Mouse (Mus musculus) kidney, postnatal 14 days (tissue): ENCODE measurements around the gene Mns1.
A peak's percentile ranks its signal among the peaks of the same experiment; 100 is the strongest.
"Not testable (repeated sequence)": the region's sequence is repeated elsewhere in the genome, so short reads cannot be mapped to it uniquely, and the experiment has no call there.

Source experiments
- DNase-seq: peaks from one replicate; pipeline ENCODE4 v3.0.0; 2022; ENCODE audit warnings: mixed read lengths

Gene Mns1

DNA sequence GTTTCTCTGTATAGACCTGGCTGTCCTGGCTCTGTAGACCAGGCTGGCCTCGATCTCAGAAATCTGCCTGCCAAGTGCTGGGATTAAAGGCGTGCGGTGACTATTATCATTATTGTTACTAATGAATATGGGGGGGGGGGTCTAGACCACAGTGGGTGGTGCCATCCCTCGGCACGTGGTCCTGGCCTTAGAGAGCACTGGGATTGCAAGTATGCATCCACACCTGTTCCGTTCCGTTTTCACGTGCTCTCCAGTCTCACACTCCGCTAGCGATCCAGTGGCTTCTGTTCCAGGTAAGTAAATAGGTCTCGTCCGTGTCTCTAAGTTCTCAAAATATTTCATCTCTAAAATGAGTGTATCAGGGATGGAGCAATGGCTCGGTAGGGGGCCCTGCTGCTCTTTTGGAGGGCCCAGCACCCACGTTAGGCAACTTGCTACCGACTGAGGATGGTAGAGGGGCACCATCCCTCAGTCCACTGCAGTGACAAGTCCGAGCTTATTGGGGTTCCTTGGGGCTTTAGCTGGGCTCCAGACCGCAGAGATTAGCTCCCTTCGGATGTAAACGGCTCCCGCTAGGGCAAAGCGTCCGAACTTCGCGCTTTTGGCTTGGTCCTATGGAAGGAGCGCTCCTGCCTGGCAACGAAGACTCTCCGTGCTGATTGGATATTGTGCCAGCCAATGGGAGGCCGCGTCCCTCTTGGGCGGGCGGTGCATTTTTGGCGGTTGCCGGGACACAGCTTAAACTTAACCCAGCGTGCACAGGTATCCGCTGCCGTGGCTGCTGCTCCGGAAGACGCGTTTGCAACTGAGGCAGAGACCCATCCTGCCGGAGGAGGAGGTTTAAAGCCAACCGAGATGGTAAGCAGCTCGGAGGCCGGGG is at the start of gene Mns1:
Mns1 (plus strand) TSS at position 190 of the 880 bp plus-strand sequence.
- peak; percentile 95 for DNase-seq

DNA sequence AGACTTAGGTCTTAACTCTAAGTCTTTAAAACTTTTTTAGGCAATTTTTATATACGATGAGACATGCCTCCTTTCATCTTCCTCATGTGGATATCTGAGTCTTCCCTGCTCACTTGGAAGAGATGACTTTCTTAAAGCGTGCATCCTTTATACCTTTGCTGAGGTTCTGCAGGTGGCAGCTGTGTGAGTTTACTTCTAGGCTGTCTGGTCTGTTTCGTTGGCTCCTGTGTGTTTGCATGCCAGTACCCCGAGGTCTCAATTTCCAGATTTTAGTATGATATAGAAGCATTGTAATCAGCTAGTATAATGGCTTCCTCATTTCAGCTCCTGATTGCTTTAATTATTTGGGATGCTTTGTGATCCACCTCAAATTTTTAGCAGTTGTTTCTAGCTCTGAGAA is 48.9 kb upstream of the Mns1 start:
- no peak for DNase-seq

DNA sequence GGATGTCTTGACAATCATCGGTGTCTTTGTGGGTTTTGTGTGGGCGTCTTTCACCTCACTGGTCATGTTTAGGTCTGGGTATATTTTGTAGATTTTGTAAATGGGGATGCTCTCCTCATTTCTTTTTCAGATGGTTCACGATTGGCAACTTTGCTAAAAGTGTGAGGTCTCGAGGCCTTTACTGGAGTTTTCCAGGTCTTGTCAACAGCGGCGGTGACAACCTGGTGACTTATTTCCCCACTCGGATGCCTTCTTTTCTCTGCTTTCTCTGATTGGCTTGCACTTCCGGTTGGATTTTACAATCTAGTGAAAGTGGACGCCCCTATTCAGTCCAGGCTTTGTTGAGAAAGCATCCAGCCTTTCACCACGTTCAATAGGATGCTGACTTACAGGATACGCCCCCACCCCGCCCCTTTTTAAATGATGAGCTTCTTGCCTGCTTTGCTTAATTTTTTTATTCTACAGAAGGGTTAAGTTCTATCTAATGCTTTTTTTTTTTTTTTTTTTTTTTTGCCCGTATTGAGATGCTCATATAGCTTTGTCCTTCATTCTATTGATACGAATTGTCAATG is 48.3 kb upstream of the Mns1 start:
- DNase-seq = no peak

DNA sequence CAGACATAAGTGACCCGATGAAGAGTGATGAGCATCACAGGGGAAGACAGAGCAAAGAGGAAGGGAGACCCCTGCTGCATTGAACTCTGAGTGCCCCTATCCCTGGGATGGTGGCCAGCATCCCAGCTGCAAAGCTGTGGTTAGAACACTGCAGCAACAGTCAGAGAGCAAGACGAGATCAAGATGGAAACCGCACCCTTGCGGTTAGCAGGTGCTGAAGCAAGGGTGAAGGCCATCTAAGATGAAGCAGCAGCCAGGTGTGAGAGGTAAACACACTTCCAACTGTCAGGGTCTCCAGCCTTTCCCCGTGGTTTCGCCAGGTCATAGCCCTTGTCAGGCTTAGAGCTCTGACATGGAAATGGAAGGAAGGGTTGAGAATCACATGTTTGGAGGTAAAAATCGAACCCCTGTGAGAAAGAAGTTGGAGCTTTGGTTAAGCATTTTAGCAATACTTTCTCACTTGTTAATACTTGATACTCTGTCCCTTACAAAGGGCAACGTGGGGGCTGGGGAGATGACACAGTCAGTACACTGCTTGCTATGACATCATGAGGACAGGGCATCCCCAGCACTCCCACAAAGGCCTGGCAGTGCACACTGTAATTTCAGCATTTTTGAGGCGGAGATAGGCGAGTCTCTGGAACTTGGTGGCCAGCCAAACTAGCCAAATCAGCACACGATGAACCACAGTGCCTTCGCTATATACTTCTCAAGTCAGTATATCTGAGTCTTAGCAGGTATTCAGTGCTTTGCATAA is 47.3 kb upstream of the Mns1 start:
- DNase-seq = no peak

DNA sequence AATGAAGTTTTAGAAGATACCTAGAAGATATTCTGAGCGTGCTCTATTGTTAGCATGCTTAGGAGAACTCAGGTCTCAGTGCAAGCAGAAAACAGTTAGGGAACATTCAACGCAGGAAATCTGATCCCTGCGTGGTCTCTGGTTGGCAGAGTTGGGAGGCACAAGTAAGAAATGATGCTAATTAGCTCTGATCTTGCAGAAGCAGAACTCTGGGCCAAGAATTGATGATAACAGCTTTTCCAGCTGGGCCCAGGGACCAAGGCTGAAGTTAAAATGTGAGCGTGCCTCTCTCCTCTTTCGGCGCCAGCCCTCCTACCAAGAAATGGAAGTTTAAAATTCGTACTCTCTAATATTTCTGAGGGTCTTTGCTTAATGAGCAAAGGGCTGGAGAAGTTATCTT is 45.1 kb upstream of the Mns1 start:
- DNase-seq = no peak

DNA sequence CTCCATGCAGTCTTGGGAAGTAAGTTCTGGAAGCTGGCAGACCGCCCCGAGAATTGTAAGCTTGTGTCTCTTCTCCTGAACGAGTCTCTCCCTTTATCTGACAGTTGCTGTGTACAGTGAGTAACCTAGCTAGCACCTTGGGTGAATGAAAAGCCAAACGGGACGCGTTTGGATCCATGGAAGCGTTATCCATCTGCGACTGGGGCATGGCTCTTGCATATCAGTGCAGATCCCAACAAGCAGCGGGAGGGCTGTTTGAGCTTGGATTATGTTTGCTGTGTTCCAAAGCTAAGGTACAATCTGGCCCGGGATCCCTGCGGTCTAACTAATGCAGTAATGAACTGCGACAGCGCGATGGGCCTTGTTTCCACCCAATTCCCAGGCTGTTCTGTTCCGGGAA is 44.6 kb upstream of the Mns1 start:
- no peak for DNase-seq

DNA sequence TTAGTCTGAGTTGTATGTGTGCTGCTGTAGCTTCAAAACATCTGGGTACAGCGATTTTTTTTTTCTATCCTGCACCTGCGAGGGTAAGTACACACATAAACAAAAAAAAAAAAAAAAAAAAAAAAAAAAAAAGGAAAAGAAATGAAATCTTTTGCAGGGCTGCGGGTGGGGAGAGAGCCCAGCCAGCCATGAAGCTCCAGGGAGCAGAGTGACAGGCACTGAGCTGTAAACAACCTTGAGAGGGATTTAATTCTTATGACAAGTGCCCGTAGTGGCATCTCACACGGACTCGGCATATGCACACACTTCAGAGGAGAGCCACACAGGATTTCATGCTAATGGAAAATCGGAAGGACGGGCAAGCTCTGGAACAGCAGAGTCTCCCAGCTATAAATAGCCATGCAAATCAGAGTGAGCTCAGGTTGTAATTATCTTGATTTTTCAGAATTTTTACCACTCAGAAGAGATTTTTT is 43.9 kb upstream of the Mns1 start:
- no peak for DNase-seq

DNA sequence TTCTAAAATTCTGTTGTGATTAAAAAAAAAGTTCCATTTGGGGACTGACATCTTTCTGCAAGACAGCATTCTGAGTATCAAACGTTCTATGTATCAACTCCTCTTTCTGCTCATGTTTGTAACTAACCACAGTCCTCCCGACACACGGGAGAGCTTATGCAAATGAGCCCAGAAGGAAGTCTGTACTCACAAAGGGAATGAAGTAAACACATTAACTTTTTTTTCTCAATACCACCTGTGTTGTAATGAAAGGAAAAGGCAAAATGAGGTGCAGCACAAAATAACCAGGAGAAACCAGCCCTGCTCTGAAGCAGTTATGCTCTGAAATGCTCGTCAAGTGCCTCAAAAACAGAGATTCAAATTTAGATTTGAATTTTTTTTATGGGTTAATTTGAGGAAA is 37.7 kb upstream of the Mns1 start:
- no peak for DNase-seq

DNA sequence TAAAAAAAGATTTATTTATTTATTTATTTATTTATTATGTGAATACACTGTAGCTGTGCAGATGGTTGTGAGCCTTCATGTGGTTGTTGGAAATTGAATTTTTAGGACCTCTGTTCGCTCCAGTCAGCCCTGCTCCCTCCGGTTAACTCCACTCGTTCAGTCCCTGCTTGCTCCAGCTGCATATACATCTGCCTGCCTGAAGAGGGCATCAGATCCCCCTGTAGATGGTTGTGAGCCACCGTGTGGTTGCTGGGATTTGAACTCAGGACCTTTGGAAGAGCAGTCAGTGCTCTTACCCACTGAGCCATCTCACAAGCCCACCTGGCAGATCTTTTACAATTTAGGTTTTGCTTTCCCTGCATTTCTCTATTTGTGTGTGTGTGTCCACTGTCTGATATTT is 36.0 kb upstream of the Mns1 start:
- DNase-seq = not testable (repeated sequence)

DNA sequence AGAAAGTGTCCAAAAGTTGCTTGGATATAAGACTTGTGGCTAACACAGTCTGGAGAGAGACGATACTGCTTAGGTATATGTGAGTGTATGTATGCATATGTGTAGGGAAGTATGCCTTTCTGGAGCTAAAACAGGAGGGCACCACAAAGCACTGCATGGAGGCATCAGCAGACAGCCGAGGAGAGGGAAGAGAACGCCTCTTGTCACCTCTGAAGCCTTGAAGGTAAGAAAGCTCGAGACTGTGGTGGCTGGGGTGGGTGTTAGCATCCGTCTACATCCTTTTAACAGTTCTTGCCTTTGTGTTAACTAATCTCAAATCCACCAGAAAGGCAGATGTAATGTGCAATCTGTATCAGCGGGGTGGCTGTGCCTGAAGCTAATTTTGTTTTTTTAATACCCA is 34.4 kb upstream of the Mns1 start:
- DNase-seq = no peak

DNA sequence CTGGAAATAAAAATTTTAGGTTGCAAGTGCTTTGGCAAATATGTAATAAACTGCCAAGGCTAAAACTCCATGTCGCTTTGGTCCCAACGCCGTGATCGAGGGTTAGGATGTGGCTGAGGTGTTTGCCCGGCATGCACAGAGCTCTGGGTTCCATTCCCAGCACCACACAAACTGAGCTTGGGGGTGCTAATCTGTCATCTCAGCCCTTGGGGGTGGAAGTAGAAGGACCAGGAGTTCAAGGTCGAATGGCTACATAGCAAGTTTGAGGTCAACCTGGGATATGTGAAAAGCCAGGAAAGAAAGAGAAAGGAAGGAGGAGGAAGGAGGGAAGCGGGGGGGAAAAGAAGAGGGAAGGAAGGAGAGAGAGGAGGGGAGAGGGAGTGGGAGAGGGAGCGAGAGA is 33.4 kb upstream of the Mns1 start:
- DNase-seq = no peak

DNA sequence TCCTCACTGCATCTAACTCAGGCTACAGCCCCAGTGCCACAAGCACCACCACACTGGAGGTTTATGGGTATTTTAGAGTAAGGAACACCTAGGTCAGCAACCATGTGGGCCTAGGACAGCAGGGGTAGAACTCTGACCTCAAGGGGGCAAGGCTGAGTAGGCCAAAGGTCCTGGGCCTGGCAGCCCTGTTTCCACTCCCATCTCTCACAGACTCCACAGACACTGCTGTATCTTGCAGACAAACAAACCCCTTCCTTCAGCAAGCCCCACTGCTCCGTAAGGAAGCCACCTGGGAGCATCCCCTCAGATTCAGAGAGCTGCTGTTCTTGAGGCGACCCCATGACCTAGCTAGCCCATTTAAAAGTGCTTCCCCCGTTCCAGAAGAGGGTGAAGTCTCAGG is 32.9 kb upstream of the Mns1 start:
- DNase-seq = no peak

DNA sequence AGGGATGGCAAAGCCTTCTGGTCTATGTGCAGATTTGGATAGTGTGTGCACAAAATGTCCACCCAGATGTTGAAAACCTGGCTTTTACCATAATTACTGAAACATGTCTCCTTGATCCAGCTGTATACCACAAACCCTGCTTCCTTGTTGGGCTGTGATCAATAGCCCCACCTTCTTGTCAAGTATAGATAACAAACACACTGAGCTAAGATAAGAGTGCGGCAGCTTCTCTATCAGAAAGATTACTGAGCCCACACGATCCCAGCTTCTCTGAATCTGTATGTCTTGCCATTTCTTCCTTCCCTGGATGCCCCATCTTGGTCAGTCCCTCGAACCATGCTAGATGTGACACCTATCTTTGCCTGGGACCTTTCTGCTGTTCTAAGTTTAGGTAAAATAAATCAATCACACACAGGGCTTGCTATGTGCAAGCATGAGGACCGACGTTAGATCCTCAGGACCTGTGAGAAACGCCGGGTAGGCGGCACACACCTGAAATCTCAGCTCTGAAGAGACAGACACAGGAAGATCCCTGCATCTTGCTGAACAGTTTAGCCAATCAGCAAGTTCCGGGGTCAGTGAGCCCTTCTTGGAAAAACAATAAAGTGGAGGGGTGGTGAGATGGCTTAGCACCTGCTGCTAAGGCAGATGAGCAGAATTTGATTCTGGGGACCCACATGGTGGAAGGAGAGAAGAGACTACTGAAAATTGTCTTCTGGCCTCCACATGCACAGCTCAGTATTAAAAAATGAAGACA is 31.8 kb upstream of the Mns1 start:
- no peak for DNase-seq

DNA sequence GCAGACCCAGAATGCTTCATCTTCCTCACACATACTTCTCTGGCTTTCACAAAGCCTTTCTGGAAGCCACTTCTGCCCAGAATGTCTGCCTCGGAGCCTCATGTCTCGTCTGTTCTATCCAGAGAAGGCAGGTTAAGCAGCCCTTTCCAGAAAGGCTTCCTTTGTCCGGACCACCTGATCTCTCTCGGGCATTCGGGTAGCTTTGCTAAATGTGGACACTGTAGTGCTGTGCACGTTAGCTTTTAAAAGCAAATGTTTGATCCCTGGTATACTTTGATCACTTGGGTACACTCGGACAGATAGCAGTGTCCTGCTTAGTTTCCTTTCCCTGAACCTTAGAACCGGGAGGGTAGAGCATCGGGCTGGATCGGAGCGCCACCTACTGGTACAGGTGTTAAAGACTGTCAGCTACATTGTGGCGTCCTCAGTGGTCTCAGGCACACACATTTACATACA is 29.7 kb upstream of the Mns1 start:
- DNase-seq = peak; percentile 82

DNA sequence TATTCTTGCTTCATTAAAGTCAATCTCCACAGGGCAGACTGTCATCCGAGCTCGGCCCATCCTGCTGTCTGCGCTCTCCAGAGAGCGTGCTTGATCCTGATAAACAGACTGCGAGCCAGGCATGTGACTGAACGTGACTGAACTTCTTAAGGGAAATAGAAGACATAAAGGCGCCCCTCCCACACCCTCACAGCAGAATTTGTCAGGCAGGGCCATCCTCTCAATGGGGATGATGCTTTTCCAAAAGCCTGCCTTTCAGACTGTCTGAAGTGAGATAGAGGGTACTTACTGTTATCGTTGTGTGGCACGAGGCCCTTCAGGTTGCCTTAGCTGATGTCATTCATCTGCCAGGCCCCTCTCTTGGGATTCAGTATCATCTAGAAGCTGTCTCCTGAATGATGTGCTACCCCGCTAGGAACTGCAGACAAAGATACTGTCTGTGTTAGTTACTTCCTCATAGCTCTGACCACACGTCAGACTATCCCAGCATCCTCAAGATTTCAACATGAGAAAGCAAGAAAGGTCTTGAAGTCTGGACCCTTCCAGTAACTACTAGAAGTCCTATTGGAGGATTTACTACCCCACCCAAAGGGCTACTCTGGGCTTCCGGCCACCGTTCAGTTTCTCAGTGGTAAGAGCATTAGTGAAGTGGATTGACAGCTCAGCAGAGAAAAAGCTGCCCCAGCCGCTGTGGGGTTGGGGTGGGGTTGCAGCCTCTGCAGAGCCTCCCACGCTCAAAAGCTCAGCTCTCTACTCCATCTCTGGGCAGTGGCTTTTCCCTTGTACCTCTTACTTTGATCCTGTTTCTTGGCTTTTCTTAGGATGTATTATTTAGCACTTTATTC is 28.2 kb upstream of the Mns1 start:
- DNase-seq = no peak

DNA sequence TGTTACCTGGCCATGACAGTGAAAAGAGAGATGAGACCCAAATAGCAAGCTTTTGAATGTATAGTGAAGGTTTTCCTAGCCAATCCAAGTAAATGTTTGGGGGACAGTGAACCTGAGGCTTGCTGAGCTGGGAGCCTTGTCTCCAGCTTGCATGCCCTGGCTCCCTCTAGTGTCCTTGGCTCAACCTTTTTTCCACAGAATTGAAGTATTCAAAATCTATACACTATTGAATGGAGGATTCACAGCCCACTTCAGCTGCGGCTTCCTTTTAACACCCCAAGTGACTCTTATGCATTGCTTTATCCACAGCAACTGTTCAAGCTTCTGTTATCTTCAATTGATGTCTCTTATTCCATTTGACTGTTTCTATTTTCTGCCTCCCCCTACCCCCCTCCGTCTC is 26.1 kb upstream of the Mns1 start:
- DNase-seq = no peak

DNA sequence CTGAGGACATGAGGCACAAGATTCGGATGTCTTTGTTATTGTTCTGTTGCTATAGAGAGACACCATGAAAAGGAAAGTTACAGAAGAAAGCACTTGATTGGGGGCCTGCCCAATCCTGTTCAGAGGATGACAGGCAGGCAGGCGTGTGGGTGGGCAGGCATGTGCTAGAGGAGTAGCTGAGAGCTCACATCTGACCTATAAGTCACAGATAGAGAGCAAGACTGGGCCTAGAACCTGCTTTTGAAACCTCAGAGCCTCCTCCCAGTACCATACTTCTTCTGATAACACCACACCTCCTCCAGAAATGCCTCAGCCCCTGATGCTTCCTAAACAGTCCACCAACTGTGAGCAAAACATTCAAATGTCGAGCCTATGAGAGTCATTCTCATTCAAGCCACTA is 19.4 kb upstream of the Mns1 start:
- DNase-seq = no peak

DNA sequence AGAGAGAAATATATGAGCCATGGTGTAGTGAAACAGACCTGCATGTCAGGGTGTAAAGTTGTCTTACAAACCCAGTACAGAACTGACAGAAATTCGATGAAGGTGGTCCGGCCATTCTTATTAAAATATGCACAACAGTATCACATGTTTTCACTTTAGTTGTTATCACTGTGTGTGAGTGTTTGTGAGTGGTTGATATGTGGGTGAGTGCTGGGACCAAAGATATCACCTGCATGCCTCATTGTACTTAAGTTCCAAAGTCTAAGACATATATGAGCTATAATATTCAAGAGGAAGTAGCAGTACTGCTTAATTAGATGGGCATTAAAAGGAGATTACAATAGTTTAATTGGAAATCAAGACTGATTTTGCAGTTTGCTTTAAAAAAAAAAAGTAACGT is 17.3 kb upstream of the Mns1 start:
- no peak for DNase-seq

DNA sequence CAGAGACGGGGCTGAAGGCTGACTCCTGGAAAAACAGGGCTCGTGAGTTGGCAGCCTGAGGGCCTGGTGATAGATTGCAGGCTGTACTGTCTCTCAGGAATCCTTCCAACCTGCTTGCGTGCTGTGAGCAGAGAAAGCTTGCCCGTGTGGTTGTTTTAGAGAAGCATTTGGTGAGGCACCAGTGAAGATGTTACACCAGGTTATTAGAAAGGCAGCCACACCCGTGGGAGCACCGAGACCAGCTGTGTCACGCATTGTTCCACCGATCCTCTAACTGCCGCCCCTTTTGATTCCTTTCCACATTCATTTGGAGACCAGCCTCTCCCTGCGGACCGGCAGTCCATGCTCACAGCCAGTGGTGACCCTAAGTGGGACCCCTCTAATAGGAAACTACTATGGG is 15.5 kb upstream of the Mns1 start:
- no peak for DNase-seq

DNA sequence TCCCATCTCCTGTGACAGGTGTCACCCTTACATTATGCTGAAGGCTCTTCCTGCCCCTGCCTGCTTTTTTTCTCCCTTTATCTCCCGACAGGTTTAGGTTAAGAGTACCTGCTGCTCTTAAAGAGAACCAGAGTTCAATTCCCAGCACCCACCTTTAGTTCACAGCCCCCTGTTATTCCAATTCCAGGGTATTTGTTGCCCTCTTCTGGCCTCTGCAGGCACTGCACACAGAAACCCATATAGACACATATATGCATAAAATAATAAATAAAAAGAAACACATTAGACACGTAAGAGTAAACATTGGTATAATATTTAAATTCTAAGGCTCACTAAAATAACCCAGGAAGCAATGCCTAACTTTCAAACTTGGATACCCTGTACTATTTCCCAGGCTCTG is 15.1 kb upstream of the Mns1 start:
- DNase-seq = no peak

DNA sequence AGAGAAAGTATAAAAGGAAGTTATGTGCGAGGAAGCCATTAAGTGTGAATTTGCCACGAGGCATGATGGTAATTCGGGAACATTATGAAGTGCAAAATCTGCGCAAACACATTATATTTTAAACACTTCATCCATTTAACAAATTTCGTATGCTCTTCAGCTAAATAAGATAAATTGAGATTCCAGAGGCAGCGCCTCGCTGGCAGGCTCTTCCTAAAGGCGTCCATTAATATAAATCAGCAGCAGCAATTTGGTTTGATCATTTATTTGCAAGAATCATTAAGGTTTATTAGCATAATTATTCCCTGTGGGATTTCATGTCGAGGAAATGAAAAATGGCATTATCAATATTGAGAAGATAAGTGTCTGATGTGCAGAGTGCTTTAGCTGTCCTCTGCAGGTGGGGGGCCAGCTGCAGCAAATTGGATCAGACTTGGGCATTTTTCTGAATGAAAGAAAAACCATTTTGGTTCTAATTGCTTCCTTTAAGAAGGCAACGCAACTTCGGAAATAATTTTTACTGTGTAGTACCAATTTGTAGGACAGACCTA is 12.4 kb upstream of the Mns1 start:
- no peak for DNase-seq

DNA sequence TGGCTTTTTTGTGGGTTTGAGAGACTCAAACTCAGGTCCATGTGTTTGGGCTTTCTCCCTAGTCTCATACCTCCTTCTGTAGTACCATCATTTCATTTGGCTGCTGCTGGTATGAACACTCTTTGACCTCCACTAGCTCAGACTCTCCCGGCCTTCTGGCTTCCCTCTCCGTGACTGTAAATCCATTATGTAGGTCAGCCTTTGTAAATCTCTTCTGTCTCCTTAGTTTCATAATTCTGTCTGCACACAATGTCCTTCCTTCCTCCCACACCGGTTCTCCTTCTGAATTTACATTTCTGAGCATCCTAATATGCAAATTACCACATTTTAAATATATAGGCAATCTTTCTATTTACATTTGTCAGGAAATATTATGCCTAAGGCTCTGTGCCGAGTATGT is 9.9 kb upstream of the Mns1 start:
- DNase-seq = no peak
